Mouse (Mus musculus) mature B cell (primary cell): ENCODE measurements around the gene Itsn1.

ENCODE experiments used
- in situ Hi-C: fragments of 300-500 bp; cut with MboI; formaldehyde crosslinking; loops from 2 replicates; pipeline ENCODE4 v1.14.3; 2019

The Itsn1 gene

GRCm38 (mm10) chr16:91730446-91730845 lies 1.4 kb downstream of the Itsn1 start:
- in situ Hi-C loops: no loop called here

GRCm38 (mm10) chr16:91732816-91733215 lies 3.7 kb downstream of the Itsn1 start:
- in situ Hi-C loops: no loop called here

- in situ Hi-C loops: no loop called here
Measured at GRCm38 (mm10) chr16:91734771-91735170, 5.7 kb downstream of the Itsn1 start.

- in situ Hi-C loops: no loop called here
Measured at GRCm38 (mm10) chr16:91736046-91736816, 7.2 kb downstream of the Itsn1 start.

- in situ Hi-C loops: no loop called here
Measured at GRCm38 (mm10) chr16:91738505-91738904, 9.4 kb downstream of the Itsn1 start.

GRCm38 (mm10) chr16:91740184-91740917 lies 11.3 kb downstream of the Itsn1 start:
- in situ Hi-C loops: no loop called here

- in situ Hi-C loops: no loop called here
Measured at GRCm38 (mm10) chr16:91740918-91741255, 11.8 kb downstream of the Itsn1 start.

GRCm38 (mm10) chr16:91743055-91743454 lies 14.0 kb downstream of the Itsn1 start:
- in situ Hi-C loops: no loop called here

- in situ Hi-C loops: no loop called here
Measured at GRCm38 (mm10) chr16:91746101-91746950, 17.2 kb downstream of the Itsn1 start.

GRCm38 (mm10) chr16:91747567-91747966 lies 18.5 kb downstream of the Itsn1 start:
- in situ Hi-C loops: no loop called here

GRCm38 (mm10) chr16:91751644-91752385 lies 22.7 kb downstream of the Itsn1 start:
- in situ Hi-C loops: no loop called here

- in situ Hi-C loops: no loop called here
Measured at GRCm38 (mm10) chr16:91753611-91754010, 24.5 kb downstream of the Itsn1 start.

- in situ Hi-C loops: no loop called here
Measured at GRCm38 (mm10) chr16:91754957-91755356, 25.9 kb downstream of the Itsn1 start.

- in situ Hi-C loops: no loop called here
Measured at GRCm38 (mm10) chr16:91761202-91761601, 32.1 kb downstream of the Itsn1 start.

- in situ Hi-C loops: no loop called here
Measured at GRCm38 (mm10) chr16:91761761-91762160, 32.7 kb downstream of the Itsn1 start.

GRCm38 (mm10) chr16:91762476-91762875 lies 33.4 kb downstream of the Itsn1 start:
- in situ Hi-C loops: no loop called here

GRCm38 (mm10) chr16:91763975-91764374 lies 34.9 kb downstream of the Itsn1 start:
- in situ Hi-C loops: no loop called here

GRCm38 (mm10) chr16:91764414-91764813 lies 35.3 kb downstream of the Itsn1 start:
- in situ Hi-C loops: no loop called here

GRCm38 (mm10) chr16:91765121-91765815 lies 36.2 kb downstream of the Itsn1 start:
- in situ Hi-C loops: no loop called here

GRCm38 (mm10) chr16:91765816-91766210 lies 36.7 kb downstream of the Itsn1 start:
- in situ Hi-C loops: no loop called here

- in situ Hi-C loops: no loop called here
Measured at GRCm38 (mm10) chr16:91767165-91767701, 38.2 kb downstream of the Itsn1 start.
